Mouse (Mus musculus) ES-E14 (cell line): ENCODE measurements around the gene Rrp15. TPM values are rescaled to one million over a fixed set of nuclear protein-coding genes. Genes with fewer than 3 reads are reported as not detected.
"Not testable (repeated sequence)": the region's sequence is repeated elsewhere in the genome, so short reads cannot be mapped to it uniquely, and the experiment has no call there.

Source experiments
- DNase-seq: peaks from one replicate; pipeline ENCODE4 v3.0.0-alpha.2; 2013; ENCODE audit warnings: low read depth, low spot score
- H3K27ac ChIP-seq: 2 replicates; pipeline ENCODE4 v1.5.1; 2012; ENCODE audit warnings: low read depth, mild to moderate bottlenecking, low read length, moderate library complexity, mixed read lengths; ENCODE audit not compliant: poor library complexity, insufficient read depth, severe bottlenecking
- H3K36me3 ChIP-seq: 2 replicates; pipeline ENCODE4 v1.6.1; 2012; ENCODE audit warnings: mild to moderate bottlenecking, low read length, moderate library complexity, mixed read lengths; ENCODE audit not compliant: control insufficient read depth, poor library complexity, insufficient read depth, severe bottlenecking
- H3K4me1 ChIP-seq, 2 experiments: fragments of 150-350 bp in 1 of 2; sonication (generic) in 1 of 2; 2 replicates each; pipeline ENCODE4 v1.6.1; 2012; ENCODE audit warnings: low read length in 2 of 2, mild to moderate bottlenecking in 1 of 2, mixed read lengths in 1 of 2; ENCODE audit not compliant: control insufficient read depth in 2 of 2, insufficient read depth in 2 of 2, poor library complexity in 1 of 2
- H3K4me3 ChIP-seq, 2 experiments: fragments of 150-350 bp in 1 of 2; sonication (generic) in 1 of 2; 2 replicates each; pipeline ENCODE4 v1.5.1; 2012; ENCODE audit warnings: low read length in 2 of 2, low read depth in 1 of 2, mild to moderate bottlenecking in 1 of 2, mixed read lengths in 1 of 2; ENCODE audit not compliant: insufficient read depth in 1 of 2, poor library complexity in 1 of 2, severe bottlenecking in 1 of 2
- H3K9ac ChIP-seq: 2 replicates; pipeline ENCODE4 v1.6.1; 2012; ENCODE audit warnings: low read depth, mild to moderate bottlenecking, low read length, mixed read lengths; ENCODE audit not compliant: poor library complexity, insufficient read depth, severe bottlenecking
- H3K9me3 ChIP-seq: fragments of 150-350 bp; sonication (generic); 2 replicates; pipeline ENCODE4 v1.6.1; 2012; ENCODE audit warnings: low read depth, mild to moderate bottlenecking, low read length; ENCODE audit not compliant: control insufficient read depth, insufficient read depth
- CHD2 ChIP-seq: IDR thresholded peaks from 2 replicates; pipeline ENCODE4 v1.6.1; 2014; ENCODE audit warnings: mild to moderate bottlenecking, low read depth, low read length, inconsistent platforms
- HCFC1 ChIP-seq: IDR thresholded peaks from 2 replicates; pipeline ENCODE4 v1.6.1; 2012; ENCODE audit warnings: low read length, inconsistent platforms, borderline replicate concordance; ENCODE audit not compliant: insufficient read depth
- MAFK ChIP-seq: IDR thresholded peaks from 2 replicates; pipeline ENCODE4 v1.6.1; 2014; ENCODE audit warnings: mild to moderate bottlenecking, low read depth, low read length, inconsistent platforms; ENCODE audit not compliant: insufficient read depth
- ZC3H11A ChIP-seq: IDR thresholded peaks from 2 replicates; pipeline ENCODE4 v1.6.1; 2012; ENCODE audit warnings: low read depth, mild to moderate bottlenecking, inconsistent platforms, low read length, borderline replicate concordance
- ZNF384 ChIP-seq: IDR thresholded peaks from 2 replicates; pipeline ENCODE4 v1.6.1; 2012; ENCODE audit warnings: low read depth, low read length, inconsistent platforms
- in situ Hi-C, 2 experiments: fragments of 600-800 bp; cut with MboI; formaldehyde crosslinking; loops; one replicate each; pipeline ENCODE4 v1.15.1; 2025; ENCODE audit warnings: low sequenced_read_pairs in 2 of 2, inconsistent platforms in 1 of 2; ENCODE audit not compliant: unreplicated experiment in 2 of 2
- total RNA-seq: library from RNA; depleted of rRNA; stranded (reverse); fragments of 300-350 nt; gene quantifications from 2 replicates; pipeline ENCODE4 v1.2.3, GENCODE M21; 2012

Rrp15 gene
- total RNA-seq, 1 experiment = 93.6 TPM

DNA sequence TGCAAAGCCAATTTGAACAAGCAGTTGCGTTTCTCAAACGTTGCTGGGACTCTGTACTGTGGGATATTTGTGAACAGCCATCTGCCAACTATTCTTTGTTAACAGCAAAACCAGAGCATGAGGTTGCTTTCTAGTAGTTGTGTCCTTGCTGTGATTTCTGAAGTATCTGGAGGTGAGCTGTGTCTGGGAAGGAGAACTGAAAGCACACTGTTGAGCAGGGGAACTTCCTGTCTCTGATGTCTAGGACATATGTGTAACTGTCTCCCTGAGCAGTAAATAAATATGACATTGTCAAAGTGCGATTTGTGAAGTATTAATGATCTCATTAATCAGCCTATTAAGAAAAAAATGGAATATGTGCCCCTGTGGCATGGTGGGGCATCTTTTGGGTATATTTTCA is 24.0 kb upstream of the Rrp15 start:
- H3K27ac ChIP-seq = no peak overlapping the region
- H3K9ac ChIP-seq = no peak overlapping the region
- no peaks in the 10 kb centered on the region for H3K9me3 ChIP-seq
- in situ Hi-C loops = no loop called here
- no peak for TF ChIP-seq ZNF384
- TF ChIP-seq HCFC1 = no peak
- TF ChIP-seq MAFK = no peak
- TF ChIP-seq ZC3H11A = no peak
- no peak for TF ChIP-seq CHD2
- no peak overlapping the region for H3K4me3 ChIP-seq
- no peak for DNase-seq
- H3K36me3 ChIP-seq = no peaks in the 10 kb centered on the region
- H3K4me1 ChIP-seq = no peaks in the 10 kb centered on the region

DNA sequence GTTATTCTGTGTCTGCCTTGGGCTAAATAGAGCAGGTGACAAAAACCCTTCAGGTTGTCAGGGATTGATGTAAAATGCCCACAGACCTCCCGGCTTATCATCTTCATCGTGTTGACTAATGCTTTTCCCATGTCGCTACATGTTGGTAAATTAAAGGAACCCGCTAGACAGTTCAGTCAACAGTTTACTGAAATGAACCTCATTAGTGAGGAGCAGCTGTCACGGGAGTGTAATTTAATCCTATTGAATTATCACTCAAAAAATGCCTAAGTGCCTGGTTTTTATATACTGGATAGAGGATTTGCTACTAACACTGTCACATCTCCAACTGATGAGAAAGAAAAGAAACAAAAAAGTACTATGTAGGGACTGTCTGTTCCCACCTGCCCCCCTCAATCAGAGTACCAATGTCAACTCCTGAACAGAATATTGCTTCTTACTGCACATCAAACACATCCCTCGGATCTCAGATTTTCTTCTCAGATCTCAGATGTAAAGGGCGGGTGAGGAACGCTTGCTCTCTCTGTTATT is 23.5 kb upstream of the Rrp15 start:
- Histone ChIP-seq H3K9ac (no peak overlapping the region), H3K4me3 (no peak overlapping the region), H3K27ac (no peak overlapping the region), H3K36me3 (no peaks in the 10 kb centered on the region), H3K4me1 (no peaks in the 10 kb centered on the region), H3K9me3 (no peaks in the 10 kb centered on the region)
- no peak for TF ChIP-seq ZC3H11A
- in situ Hi-C loops = no loop called here
- no peak for DNase-seq

DNA sequence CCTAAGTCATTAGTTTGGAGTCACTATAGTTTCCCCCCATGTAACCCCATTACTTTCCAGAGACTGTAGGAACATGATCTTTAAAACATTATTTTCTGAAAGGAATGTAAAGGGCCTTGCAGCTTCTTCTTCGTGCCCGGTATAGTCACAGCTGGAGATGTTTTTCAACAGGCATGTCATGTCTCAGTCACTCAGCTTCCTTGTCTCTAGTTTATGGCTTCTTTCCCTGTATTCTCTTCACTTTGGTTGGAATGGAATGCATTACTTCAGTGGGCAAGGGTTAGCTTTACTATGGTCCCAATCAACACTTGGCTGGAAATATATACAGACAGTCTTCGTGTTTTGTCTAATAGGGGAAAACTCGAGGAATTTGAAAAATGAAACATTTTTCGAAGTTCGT is 22.8 kb upstream of the Rrp15 start:
- no peaks in the 10 kb centered on the region for H3K36me3 ChIP-seq
- DNase-seq = no peak
- in situ Hi-C loops = no loop called here
- H3K4me1 ChIP-seq = no peaks in the 10 kb centered on the region
- H3K9ac ChIP-seq = no peak overlapping the region
- no peak overlapping the region for H3K4me3 ChIP-seq
- no peak for TF ChIP-seq MAFK
- TF ChIP-seq ZNF384 = no peak
- TF ChIP-seq CHD2 = no peak
- no peak for TF ChIP-seq ZC3H11A
- no peak for TF ChIP-seq HCFC1
- H3K9me3 ChIP-seq = no peaks in the 10 kb centered on the region
- no peak overlapping the region for H3K27ac ChIP-seq

DNA sequence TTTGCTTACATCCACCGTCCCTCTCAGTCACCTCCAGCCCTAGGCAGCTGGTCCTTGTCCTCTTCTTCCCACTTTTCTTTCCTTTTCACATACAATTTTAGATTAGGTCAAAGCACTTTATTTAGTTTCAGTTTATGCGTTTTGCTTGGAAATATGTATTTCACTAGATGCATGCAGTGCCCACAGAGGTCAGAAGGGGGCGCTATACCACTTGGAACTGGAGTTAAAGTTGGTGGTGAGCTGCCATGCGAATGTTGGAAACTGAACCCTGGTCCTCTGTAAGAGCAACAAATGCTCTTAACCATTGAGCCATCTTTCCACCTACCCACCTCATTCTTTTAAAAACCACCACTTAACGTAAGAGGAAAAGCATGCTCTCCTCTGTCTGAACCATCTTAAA is 21.5 kb upstream of the Rrp15 start:
- H3K9ac ChIP-seq = no peak overlapping the region
- H3K9me3 ChIP-seq = no peaks in the 10 kb centered on the region
- no peak overlapping the region for H3K27ac ChIP-seq
- H3K36me3 ChIP-seq = no peaks in the 10 kb centered on the region
- no peak overlapping the region for H3K4me3 ChIP-seq
- in situ Hi-C loops = no loop called here
- no peak for DNase-seq
- no peaks in the 10 kb centered on the region for H3K4me1 ChIP-seq
- TF ChIP-seq CHD2 (no peak), ZC3H11A (peak; percentile 7; the same call in 1 of the 2 replicates)

DNA sequence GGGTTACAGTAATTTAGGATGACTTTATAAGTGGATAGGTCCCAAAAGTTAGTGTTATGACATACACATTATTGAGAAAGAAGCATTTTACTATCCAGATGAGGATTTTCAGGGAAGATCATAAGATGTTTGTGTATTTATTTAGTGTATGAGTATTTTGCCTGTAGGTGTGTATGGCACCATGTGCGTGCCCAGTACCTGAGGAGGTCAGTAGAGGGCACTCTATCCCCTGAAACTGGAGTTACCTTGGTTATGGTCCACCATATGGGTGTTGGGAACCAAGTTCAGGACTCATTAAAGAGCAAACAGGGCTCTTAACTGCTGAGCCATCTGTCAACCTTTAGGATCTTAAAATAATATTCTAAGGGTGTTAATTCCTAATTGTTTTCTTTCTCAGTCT is 19.2 kb upstream of the Rrp15 start:
- in situ Hi-C loops = no loop called here
- no peak overlapping the region for H3K27ac ChIP-seq
- H3K9me3 ChIP-seq = no peaks in the 10 kb centered on the region
- DNase-seq = no peak
- H3K9ac ChIP-seq = no peak overlapping the region
- H3K4me3 ChIP-seq = no peak overlapping the region
- no peaks in the 10 kb centered on the region for H3K36me3 ChIP-seq
- H3K4me1 ChIP-seq = no peaks in the 10 kb centered on the region
- TF ChIP-seq HCFC1 (no peak), CHD2 (no peak), ZNF384 (no peak), MAFK (no peak), ZC3H11A (no peak)

DNA sequence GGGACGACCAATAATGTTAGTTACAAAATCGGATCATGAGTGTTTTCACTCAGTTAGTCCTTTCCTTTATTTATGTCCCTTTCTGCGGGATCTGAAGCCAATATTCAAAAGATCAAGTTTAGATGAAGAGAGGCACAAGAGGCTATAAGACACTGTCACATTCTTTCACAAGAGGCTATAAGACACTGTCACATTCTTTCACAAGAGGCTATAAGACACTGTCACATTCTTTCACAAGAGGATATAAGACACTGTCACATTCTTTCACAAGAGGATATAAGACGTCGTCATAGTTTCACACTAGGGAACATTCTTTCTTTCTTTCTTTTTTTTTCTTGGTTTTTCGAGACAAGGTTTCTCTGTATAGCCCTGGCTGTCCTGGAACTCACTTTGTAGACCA is 14.3 kb upstream of the Rrp15 start:
- H3K9me3 ChIP-seq, H3K36me3 ChIP-seq, in situ Hi-C loops, DNase-seq, H3K4me3 ChIP-seq, H3K4me1 ChIP-seq, H3K9ac ChIP-seq, H3K27ac ChIP-seq: not testable (repeated sequence)
